Comparison of ENCODE assay signal across 26 mouse cellular contexts in the genomic region with DNA sequence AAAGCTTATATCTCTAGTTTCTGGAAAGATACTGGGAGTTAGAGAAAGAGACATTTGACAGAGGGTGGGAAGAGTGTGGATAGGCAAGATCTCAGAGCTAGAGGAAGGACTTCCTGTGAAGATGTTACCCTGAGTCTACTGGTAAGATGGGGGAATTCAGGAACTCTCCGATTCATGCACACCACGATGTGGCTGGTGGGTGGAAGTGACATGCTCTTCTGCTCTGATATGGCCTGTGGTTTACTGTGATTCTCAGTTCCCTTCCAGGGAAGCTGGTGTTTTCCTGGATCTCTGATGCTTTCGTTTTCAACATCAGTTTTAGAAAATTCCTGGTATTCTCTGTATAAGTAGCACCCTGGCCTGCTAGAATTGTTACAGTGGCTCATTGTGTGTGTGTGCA.
"Had no signal": no experiment of that assay in that cellular context is flagged by ENCODE, and none has a peak within 500 bp of the region (broad histone marks: within the 10 kb centered on the region; RNA-seq: fewer than 3 reads in every experiment).

No protein-coding gene starts in this region.

- DNase-seq: gastrocnemius, postnatal 14 days; gastrocnemius, postnatal 36 days; heart, adult 11 months; heart, adult 2 months; heart, postnatal 14 days; heart, postnatal 36 days; kidney, adult 11 months; kidney, adult 8-10 months; kidney, postnatal 10 days; kidney, postnatal 25 days; kidney, postnatal 4 days; layer of hippocampus, adult 9-11 months; layer of hippocampus, postnatal 36 days; liver; liver, embryonic 13.5 days had no signal

- H3K4me3 ChIP-seq: heart, adult 2 months; heart, embryonic 13.5 days; heart, embryonic 15.5 days; hindbrain, embryonic 13.5 days; hindbrain, embryonic 15.5 days; layer of hippocampus, adult 2 months; limb, embryonic 10.5 days; limb, embryonic 12.5 days; liver, embryonic 13.5 days had no signal

- H3K9ac ChIP-seq: heart, embryonic 13.5 days; heart, embryonic 15.5 days; hindbrain, embryonic 13.5 days; hindbrain, embryonic 15.5 days; limb, embryonic 12.5 days; liver, embryonic 13.5 days had no signal

- H3K27me3 ChIP-seq: heart, embryonic 13.5 days; heart, embryonic 15.5 days; hindbrain, embryonic 13.5 days; hindbrain, embryonic 15.5 days; limb, embryonic 12.5 days; liver, embryonic 13.5 days had no signal

- H3K36me3 ChIP-seq: heart, embryonic 13.5 days; heart, embryonic 15.5 days; hindbrain, embryonic 13.5 days; hindbrain, embryonic 15.5 days; limb, embryonic 10.5 days; limb, embryonic 12.5 days; liver, embryonic 13.5 days had no signal

- H3K4me1 ChIP-seq: heart, embryonic 15.5 days; hindbrain, embryonic 13.5 days; hindbrain, embryonic 15.5 days; limb, embryonic 10.5 days; limb, embryonic 12.5 days; liver, embryonic 13.5 days had no signal

- H3K9me3 ChIP-seq: heart, embryonic 13.5 days; heart, embryonic 15.5 days; hindbrain, embryonic 13.5 days; hindbrain, embryonic 15.5 days; limb, embryonic 10.5 days; limb, embryonic 12.5 days; liver, embryonic 13.5 days had no signal

- ATAC-seq: hindbrain, postnatal 0 days; intestine, embryonic 16.5 days had no signal

- H3K4me2 ChIP-seq: heart, embryonic 11.5 days; heart, embryonic 13.5 days; heart, embryonic 15.5 days; hindbrain, embryonic 13.5 days; hindbrain, embryonic 15.5 days; limb, embryonic 12.5 days; liver, embryonic 11.5 days; liver, embryonic 13.5 days had no signal

- H3K27ac ChIP-seq: heart, adult 2 months; heart, embryonic 13.5 days; heart, embryonic 15.5 days; hindbrain, embryonic 13.5 days; hindbrain, embryonic 15.5 days; hindbrain, postnatal 0 days; layer of hippocampus, adult 2 months; limb, embryonic 10.5 days; limb, embryonic 12.5 days; liver, embryonic 13.5 days had no signal
